Mouse (Mus musculus) forebrain, embryonic 11.5 days (tissue): ENCODE data around the gene Gpr108. TPM values are rescaled to one million over a fixed set of nuclear protein-coding genes. Genes with fewer than 3 reads are reported as not detected.

Experiments
- ATAC-seq: fragments of 200-750 bp; cut with Nextera tagmentation; replicated peaks from 2 replicates; pipeline ENCODE4 v1.8.0; 2017; ENCODE audit warnings: moderate TSS enrichment; ENCODE audit not compliant: low FRiP score
- DNase-seq: peaks from one replicate; pipeline ENCODE4 v3.0.0-alpha.2; 2017; ENCODE audit warnings: low spot score
- H3K27ac ChIP-seq: fragments of 300-500 bp; sonication (generic); 2 replicates; pipeline ENCODE4 v1.5.1; 2014; ENCODE audit warnings: low read depth, low read length
- H3K27me3 ChIP-seq: fragments of 300-500 bp; sonication (generic); 2 replicates; pipeline ENCODE4 v1.6.1; 2014; ENCODE audit warnings: mild to moderate bottlenecking, low read length, mixed read lengths; ENCODE audit not compliant: control insufficient read depth, insufficient read depth
- H3K36me3 ChIP-seq: fragments of 300-500 bp; sonication (generic); 2 replicates; pipeline ENCODE4 v1.6.1; 2014; ENCODE audit warnings: mild to moderate bottlenecking, low read length, moderate library complexity, mixed read lengths; ENCODE audit not compliant: control insufficient read depth, insufficient read depth
- H3K4me1 ChIP-seq: fragments of 300-500 bp; sonication (generic); replicated peaks from 2 replicates; pipeline ENCODE4 v1.6.1; 2014; ENCODE audit warnings: low read length, mixed read lengths; ENCODE audit not compliant: control insufficient read depth, insufficient read depth
- H3K4me2 ChIP-seq: fragments of 300-500 bp; sonication (generic); 2 replicates; pipeline ENCODE4 v1.6.1; 2014; ENCODE audit warnings: low read depth, mild to moderate bottlenecking, low read length, moderate library complexity, mixed read lengths; ENCODE audit not compliant: severe bottlenecking
- H3K4me3 ChIP-seq: fragments of 300-500 bp; sonication (generic); 2 replicates; pipeline ENCODE4 v1.5.1; 2014; ENCODE audit warnings: low read depth, low read length
- H3K9ac ChIP-seq: fragments of 300-500 bp; sonication (generic); 2 replicates; pipeline ENCODE4 v1.6.1; 2014; ENCODE audit warnings: low read length
- H3K9me3 ChIP-seq: fragments of 300-500 bp; sonication (generic); 2 replicates; pipeline ENCODE4 v1.6.1; 2016; ENCODE audit warnings: low read length, mixed read lengths; ENCODE audit not compliant: control insufficient read depth
- WGBS: fragments of 180-500 bp; shearing (Covaris S2); extraction: QIAGEN DNeasy Blood & Tissue Kit; methylation state at CpG from one replicate; pipeline ENCODE4 v1.1.7; 2014; 5-methylcytosine and 5-hydroxymethylcytosine counted together
- polyA plus RNA-seq: library from polyadenylated mRNA; unstranded; fragments of >200 nt; fragmentation: Nextera tagmentation; extraction: Ambion mirVana; gene quantifications from 2 replicates; pipeline ENCODE4 v1.2.1, GENCODE M21; 2014

Gpr108 gene
- polyA plus RNA-seq, 1 experiment from 2014 or later, result 22.3 TPM

GRCm38 (mm10) chr17:57255354-57255753 lies 7.1 kb upstream of the Gpr108 start:
- no peak for ATAC-seq
- H3K9ac ChIP-seq, result no peak overlapping the region
- H3K9me3 ChIP-seq, result no peaks in the 10 kb centered on the region
- H3K4me2 ChIP-seq, result no peak overlapping the region
- peaks cover 3% of the 10 kb centered on the region; the same call in 1 of the 2 replicates for H3K4me1 ChIP-seq
- 95% methylated on average over 14 of the region's 14 CpGs for WGBS
- peaks cover 10% of the 10 kb centered on the region for H3K36me3 ChIP-seq
- DNase-seq, result peak; percentile 37
- no peak overlapping the region for H3K27ac ChIP-seq
- no peaks in the 10 kb centered on the region for H3K27me3 ChIP-seq
- no peak overlapping the region for H3K4me3 ChIP-seq

DNA sequence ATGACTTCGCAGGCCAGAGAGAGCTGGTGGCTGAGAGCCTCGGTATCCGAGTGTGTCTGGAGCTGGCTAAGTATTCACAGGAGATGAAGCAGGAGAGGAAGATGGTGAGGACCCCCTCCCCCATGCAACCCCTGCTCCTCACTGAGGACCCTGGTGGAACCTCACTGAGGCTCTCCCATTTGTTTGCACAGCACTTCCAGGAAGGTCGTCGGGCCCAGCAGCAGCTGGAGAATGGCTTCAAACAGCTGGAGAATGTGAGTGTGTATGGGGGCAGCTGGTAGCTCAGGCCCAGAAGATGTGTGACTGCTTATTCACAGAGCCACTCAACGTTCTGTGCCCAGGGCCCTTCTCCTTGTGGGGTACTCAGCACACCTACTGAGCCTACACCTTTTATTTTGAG lies 5.1 kb upstream of the Gpr108 start:
- Histone ChIP-seq H3K9me3 (no peaks in the 10 kb centered on the region), H3K4me3 (no peak overlapping the region), H3K27ac (no peak overlapping the region), H3K4me2 (no peak overlapping the region), H3K9ac (no peak overlapping the region), H3K36me3 (peaks cover 10% of the 10 kb centered on the region), H3K4me1 (peaks cover 8% of the 10 kb centered on the region), H3K27me3 (no peaks in the 10 kb centered on the region)
- WGBS, result 91% methylated on average over 6 of the region's 6 CpGs
- peak; percentile 41 for DNase-seq
- ATAC-seq, result no peak

DNA sequence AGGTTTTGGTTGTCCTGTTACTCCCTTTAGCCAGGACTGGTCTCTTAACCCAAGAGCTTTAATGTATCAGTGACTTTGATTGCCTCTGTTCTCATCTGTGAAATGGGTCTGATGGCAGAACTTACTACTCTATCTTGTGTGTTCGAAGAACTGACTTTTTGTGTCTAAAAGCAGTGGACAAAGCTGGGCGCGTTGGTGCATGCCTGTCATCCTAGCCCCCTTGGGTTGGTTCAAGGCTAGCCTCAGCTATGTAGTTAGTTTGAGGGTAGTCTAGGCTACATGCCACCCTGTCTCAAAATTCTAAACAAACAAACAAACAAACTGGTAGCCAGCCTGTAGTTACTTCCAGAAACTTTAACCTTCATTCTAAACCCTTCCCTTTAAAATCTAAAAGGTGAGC lies 3.2 kb upstream of the Gpr108 start:
- Histone ChIP-seq H3K9me3 (no peaks in the 10 kb centered on the region), H3K9ac (no peak overlapping the region), H3K27ac (no peak overlapping the region), H3K4me1 (peaks cover 12% of the 10 kb centered on the region), H3K27me3 (no peaks in the 10 kb centered on the region), H3K4me2 (no peak overlapping the region), H3K4me3 (no peak overlapping the region), H3K36me3 (peaks cover 7% of the 10 kb centered on the region)
- no peak for ATAC-seq
- WGBS, result 96% methylated on average over 3 of the region's 3 CpGs
- DNase-seq, result no peak

- Histone ChIP-seq H3K27me3 (no peaks in the 10 kb centered on the region), H3K4me2 (peak overlapping the region; percentile 93), H3K4me1 (peaks cover 13% of the 10 kb centered on the region), H3K9me3 (no peaks in the 10 kb centered on the region), H3K9ac (peak overlapping the region; percentile 69), H3K27ac (no peak overlapping the region), H3K4me3 (peak overlapping the region; percentile 46), H3K36me3 (peaks cover 7% of the 10 kb centered on the region)
- DNase-seq (no peak), ATAC-seq (no peak)
- WGBS, result 3% methylated on average over 33 of the region's 33 CpGs
These were observed 2.4 kb upstream of the Gpr108 start for GRCm38 (mm10) chr17:57250461-57251160.

- peaks cover 3% of the 10 kb centered on the region for H3K36me3 ChIP-seq
- H3K27ac ChIP-seq, result peak within 1 kb of the TSS; percentile 74
- peak within 1 kb of the TSS; percentile 69 for H3K9ac ChIP-seq
- under 1% methylated on average over 52 of the region's 52 CpGs for WGBS
- ATAC-seq (peak; percentile 58), DNase-seq (peak; percentile 98)
- H3K4me1 ChIP-seq, result peaks cover 13% of the 10 kb centered on the region
- no peaks in the 10 kb centered on the region for H3K9me3 ChIP-seq
- no peaks in the 10 kb centered on the region for H3K27me3 ChIP-seq
- H3K4me2 ChIP-seq, result peak within 1 kb of the TSS; percentile 93
- H3K4me3 ChIP-seq, result peak within 1 kb of the TSS; percentile 46
These were observed 1.2 kb upstream of the Gpr108 start, which contains the start of gene Trip10 for GRCm38 (mm10) chr17:57249186-57250181. Gene Trip10, plus strand, starts transcription at chr17:57249455.

- 6% methylated on average over 13 of the region's 13 CpGs for WGBS
- peak overlapping the region; percentile 93 for H3K4me2 ChIP-seq
- H3K27ac ChIP-seq, result peak overlapping the region; percentile 74
- peak overlapping the region; percentile 12; the same call in 1 of the 2 replicates for H3K9ac ChIP-seq
- no peaks in the 10 kb centered on the region for H3K27me3 ChIP-seq
- H3K4me3 ChIP-seq, result peak overlapping the region; percentile 46
- H3K36me3 ChIP-seq, result peaks cover under 1% of the 10 kb centered on the region
- peaks cover 13% of the 10 kb centered on the region for H3K4me1 ChIP-seq
- DNase-seq (peak; percentile 72), ATAC-seq (no peak)
- H3K9me3 ChIP-seq, result no peaks in the 10 kb centered on the region
These were observed 525 bp upstream of the Gpr108 start for GRCm38 (mm10) chr17:57248771-57249170.

GRCm38 (mm10) chr17:57247393-57248200 lies 649 bp downstream of the Gpr108 start:
- under 1% methylated on average over 46 of the region's 46 CpGs for WGBS
- no peaks in the 10 kb centered on the region for H3K27me3 ChIP-seq
- peak; percentile 91 for ATAC-seq
- peak overlapping the region; percentile 86 for H3K9ac ChIP-seq
- H3K27ac ChIP-seq, result peak overlapping the region; percentile 89
- H3K4me3 ChIP-seq, result peak overlapping the region; percentile 56
- H3K36me3 ChIP-seq, result no peaks in the 10 kb centered on the region
- no peaks in the 10 kb centered on the region for H3K9me3 ChIP-seq
- DNase-seq, result peak; percentile 93
- peak overlapping the region; percentile 93 for H3K4me2 ChIP-seq
- H3K4me1 ChIP-seq, result peaks cover 13% of the 10 kb centered on the region
